Mouse (Mus musculus): ENCODE measurements around the gene Ly6g6c.
A peak's percentile ranks its signal among the peaks of the same experiment; 100 is the strongest.

The Ly6g6c gene

DNA sequence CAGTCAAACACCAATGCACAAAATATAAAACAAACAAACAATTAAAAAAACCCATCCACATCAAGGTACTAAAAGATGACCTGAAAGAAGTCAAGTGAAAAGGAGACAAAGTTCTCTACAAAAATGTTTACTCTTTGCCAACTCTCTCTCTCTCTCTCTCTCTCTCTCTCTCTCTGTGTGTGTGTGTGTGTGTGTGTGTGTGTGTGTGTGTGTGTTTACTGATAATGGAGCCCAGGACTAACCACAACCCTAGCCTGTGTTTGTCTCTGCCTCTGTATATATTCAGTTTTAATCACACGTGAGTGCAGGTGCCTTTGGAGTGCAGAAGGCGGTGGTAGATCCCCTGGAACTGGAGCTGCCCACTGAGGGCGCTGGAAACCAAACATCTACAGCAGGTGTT is 8.1 kb upstream of the Ly6g6c start:
- DNase-seq (ENCODE audit: low read depth): no peak

DNA sequence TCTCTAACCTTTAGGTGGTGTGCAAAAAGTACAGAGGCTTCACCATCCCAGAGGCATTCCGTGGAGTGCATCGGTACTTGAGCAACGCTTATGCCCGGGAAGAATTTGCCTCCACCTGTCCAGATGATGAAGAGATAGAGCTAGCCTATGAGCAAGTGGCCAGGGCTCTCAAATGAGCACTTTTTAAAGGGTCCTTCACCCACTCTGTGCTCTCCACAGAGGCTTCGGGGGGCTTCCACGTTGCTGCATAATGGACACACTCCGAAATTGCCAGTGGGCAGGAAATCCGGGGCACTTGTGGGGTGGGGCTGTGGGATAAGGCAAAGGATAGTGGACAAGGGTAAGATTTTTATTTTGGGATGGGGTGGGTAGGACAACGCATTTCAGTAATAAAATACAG is 6.9 kb upstream of the Ly6g6c start:
- no peak for DNase-seq (ENCODE audit: low read depth)

DNA sequence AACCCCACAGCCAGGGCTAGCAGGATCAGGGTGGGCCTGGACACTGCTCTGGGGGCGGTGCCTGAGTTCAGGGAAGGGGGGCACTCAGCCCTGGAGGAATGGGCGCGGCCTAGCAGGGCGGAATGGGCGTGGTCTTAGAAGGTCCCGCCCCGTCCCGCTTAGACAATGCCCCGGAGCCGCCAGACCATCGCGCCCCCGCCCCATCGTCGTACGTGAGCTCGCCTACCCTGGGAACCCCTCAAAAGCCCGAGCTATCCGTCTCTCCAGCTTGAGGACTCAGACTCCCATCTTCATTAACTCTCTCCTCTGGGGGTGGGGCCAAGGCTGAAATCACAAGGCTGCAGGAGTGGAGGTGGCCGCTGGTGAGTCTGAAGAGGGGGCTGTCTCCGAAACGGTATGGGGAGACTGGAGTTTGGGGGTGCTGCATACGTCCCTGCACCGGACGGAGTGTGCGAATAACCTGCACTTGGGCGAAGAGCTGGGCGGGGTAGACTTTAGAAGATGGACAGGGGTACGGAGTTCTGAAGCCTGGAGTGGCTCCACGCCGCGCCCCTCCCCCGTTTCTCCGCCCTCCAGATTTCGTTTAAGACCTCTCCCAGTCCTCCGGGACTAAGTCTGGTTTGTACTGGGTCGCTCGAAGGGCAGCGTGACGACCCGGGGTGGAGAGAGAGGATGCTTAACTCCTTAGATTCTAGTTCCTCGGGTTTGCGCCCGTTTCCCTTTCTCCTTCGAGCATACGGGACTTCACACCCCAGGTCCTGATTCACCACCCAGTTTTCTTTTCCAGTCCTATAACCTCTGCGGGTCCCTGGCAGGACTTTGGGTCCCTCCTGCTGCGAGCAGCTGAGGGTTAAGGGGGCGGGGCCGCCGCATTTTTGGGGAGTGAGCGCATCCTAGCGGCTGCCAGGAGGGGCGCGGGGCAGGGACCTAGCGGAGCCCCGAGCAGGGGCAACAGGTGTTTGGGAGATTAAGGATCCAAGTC is 6.0 kb upstream of the Ly6g6c start, which contains the start of gene Ddah2:
TSS of gene Ddah2 (plus strand) at position 125 of the 982 bp plus-strand sequence.
- peak; percentile 40 for DNase-seq (ENCODE audit: low read depth)

DNA sequence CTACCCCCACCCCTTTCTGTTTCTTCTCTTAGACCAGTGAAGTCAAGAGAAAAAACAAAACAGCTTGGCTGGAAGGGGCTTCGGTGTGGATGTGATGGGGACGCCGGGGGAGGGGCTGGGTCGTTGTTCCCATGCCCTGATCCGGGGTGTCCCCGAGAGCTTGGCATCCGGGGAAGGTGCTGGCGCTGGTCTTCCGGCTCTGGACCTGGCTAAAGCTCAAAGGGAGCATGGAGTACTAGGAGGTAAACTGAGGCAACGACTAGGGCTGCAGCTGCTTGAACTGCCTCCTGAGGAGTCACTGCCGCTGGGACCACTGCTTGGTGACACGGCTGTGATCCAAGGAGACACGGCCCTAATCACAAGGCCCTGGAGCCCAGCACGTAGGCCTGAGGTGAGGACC is 5.1 kb upstream of the Ly6g6c start:
- DNase-seq (ENCODE audit: low read depth): no peak

DNA sequence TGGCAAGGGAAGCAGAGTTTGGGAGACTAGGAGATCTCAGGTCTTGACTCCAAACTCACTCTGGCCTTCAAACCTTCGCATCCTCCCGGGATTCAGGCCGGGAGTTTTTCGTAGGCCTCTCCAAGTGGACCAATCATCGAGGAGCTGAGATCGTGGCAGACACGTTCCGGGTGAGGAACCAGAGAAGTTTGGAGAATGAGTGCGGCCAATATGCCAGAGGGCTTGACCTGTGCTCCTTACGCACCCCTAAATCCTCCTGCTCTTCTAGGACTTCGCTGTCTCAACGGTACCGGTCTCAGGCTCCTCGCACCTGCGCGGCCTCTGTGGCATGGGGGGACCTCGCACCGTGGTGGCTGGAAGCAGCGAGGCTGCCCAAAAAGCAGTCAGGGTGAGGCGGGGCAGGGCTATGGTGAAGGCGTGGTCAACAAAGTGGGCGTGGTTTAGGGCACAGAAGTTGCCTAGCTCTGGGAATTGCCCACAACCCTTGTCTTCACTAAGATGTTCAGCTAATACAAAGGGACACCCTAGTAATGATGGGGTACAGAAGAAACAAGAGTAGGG is 4.4 kb upstream of the Ly6g6c start:
- no peak for DNase-seq (ENCODE audit: low read depth)

DNA sequence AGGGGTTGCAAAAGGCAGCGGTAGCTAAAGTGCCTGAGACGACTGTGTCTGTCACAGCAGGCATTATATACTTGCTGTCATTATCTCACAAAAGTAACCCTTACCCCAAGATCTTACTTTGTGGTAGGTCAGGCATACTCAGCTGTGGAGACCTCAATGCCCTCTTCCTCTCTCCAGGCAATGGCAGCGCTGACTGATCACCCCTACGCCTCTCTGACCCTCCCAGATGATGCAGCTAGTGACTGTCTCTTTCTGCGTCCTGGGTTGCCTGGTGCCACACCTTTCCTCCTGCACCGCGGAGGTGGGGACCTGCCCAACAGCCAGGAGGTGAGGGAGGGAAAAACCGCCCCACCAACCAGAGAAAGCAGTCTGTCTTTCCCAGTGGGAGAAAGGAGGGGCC is 3.9 kb upstream of the Ly6g6c start:
- DNase-seq (ENCODE audit: low read depth): no peak

DNA sequence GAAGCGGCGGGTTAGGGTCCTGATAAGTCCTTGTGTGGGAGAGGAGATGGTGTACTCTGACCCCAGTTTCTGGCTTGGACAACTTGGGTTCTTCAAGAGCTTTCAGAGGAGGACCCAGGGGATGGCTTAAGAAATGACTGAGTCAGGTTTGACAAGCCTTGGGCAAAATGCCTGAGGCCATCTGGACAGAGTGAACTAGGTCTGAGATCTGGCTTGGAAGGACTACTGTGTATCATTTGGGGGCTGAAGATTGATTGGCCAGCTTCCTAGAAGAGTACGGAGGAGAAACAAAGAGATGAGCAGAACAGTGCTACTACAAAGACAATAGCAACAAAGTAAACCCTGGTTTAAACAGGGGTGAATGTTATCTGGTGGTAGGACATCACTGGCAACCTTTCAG is 1.7 kb upstream of the Ly6g6c start:
- no peak for DNase-seq (ENCODE audit: low read depth)

DNA sequence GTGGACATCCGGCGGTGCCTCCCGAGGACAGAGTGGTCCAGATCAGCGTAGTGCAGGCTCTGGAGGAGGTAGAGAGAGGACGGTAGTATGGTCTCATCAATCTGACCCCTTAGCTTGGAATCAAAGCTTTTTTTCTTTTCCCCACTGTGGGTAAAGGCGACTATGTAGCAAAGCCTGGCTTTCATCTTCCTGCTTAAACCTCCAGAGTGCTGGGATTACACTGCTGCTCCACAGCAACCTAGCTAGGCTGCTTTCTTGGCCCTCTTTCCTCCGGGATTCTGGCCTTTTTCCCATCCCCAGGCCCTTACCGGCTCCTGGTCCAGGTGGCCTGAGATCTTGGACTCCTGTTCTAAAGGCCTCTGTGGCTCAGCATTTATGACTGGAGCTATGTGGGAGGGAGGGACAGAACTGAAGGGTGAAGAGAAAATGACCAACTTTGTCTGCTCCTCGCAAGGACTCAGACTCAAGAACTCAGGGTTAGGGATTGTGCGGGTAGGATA is 760 bp upstream of the Ly6g6c start:
- DNase-seq (ENCODE audit: low read depth): no peak

DNA sequence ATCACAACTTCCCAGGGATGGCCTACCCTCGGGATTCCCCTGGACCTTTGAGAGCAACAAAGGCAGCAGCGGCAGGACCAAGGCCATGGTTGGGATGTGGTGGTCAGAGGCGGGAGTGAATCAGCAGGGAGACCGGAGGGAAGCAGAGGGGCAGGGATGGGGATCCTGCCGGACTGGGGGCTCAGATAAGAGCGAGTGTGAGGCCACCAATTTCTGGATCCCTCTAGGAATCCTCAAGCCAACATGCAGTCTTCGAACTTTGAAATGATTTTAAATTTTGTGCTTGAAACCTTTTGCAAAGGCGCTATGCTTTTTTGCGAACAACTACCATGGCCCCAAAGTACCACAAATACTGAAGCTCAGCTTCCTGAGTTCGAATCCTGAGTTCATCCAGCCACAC is 896 bp downstream of the Ly6g6c start, which contains the start of gene Mpig6b:
TSS of gene Mpig6b (minus strand) at position 101 of the 400 bp plus-strand sequence.
- no peak for DNase-seq (ENCODE audit: low read depth)

DNA sequence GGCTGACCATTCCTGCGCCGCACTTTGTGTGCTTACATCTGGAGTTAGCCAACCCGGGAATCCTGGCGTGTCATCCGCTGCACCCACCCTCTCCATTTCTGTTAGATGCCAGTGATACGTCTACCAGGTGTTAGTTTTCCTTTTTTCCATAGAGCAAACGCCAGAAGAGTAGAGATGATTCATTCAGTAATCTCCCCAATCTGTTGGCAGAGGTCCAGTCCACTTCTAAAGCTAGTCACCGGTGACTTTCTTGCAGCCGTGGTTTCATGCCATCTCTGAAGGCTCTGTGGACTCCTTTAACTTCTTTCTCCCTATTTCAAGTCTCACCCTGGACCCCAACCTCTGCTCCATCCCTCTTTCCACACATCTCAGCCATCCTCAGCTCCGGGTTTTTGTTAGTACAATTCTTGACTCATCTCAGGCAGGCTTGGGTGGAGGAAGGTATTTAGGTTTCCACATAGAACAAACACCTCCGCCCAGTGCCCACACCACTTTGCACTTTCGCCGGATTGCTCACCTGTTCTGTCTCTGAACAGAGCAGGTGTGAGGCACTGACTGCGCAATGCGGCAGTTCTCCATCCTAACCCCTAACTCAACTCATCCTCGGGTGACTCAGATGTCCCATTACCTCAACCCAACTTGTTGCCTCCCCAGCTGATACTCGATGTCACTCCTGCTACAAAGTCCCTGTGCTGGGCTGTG is 3.2 kb downstream of the Ly6g6c start:
- peak; percentile 52 for DNase-seq (ENCODE audit: low read depth)

DNA sequence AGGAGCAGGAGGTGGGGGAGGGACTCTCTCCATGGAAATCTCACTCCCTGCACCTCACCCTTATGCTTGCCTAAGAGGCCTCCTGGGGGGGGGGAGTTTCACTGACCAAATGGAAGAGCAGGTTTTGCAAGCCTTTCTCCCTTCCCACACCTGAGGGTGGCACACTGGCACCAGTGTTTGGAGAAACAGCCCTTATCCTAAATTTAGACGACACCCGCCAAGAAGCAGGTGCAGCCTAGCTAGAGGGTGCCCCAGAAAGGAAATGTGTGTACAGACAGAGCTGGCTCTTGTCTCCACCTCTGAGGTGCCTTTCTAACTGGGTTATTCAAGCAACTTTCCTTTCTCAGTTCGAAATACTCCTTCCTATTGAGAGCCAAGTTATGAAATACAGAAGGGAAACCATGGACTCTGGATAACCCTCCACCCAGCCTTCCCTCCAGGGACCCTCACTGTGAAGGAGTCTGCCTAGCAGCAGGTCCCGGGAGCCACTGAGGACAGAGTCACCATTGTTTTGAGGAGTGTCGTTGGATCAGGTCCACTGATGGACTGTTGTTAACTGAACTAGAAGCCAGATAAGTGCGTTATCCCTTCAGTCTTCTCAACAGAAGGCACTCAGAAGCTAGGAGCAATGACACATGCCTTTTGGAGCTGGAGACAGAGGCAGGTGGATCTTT is 5.5 kb downstream of the Ly6g6c start:
- DNase-seq (ENCODE audit: low read depth): no peak

DNA sequence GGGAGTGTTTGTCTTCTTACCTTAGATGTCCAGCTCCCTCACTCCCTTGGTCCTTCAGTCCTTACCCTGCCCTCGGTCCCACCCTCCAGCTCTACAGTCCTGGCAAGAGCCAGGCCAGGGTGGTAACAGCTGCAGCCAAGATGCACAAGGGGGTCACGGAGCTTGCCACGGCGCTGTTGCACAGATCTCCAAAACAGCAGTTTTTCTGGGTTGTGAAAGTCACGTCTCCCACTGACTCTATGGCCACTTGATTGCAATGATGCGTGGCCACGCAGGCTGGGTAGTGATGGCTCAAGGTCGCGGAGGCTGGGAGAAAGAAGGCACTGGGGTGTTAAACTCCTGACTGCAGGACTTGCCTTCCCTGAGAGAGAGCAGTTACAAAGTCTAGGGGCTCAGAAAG is 6.3 kb downstream of the Ly6g6c start:
- no peak for DNase-seq (ENCODE audit: low read depth)

DNA sequence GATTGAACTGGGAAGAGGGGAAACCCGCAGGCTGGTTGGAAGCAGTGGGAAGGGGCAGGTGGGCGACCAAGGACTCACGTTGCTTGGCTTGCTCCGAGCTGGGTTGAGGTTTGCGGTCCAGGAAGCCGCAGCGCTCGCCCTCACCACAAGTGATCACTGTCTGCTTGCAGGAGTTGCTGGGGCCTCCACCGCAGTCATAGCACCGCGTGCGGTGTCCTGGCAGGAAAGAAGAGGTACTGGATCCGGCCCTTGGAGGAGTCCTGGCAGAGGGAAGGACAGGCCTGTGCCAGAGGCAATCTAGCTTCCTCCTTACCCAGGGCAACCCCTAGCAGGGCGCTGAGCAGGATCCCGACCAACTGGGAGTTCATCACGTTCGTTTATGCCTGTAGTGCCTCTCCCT is 8.9 kb downstream of the Ly6g6c start:
- DNase-seq (ENCODE audit: low read depth): peak; percentile 48

DNA sequence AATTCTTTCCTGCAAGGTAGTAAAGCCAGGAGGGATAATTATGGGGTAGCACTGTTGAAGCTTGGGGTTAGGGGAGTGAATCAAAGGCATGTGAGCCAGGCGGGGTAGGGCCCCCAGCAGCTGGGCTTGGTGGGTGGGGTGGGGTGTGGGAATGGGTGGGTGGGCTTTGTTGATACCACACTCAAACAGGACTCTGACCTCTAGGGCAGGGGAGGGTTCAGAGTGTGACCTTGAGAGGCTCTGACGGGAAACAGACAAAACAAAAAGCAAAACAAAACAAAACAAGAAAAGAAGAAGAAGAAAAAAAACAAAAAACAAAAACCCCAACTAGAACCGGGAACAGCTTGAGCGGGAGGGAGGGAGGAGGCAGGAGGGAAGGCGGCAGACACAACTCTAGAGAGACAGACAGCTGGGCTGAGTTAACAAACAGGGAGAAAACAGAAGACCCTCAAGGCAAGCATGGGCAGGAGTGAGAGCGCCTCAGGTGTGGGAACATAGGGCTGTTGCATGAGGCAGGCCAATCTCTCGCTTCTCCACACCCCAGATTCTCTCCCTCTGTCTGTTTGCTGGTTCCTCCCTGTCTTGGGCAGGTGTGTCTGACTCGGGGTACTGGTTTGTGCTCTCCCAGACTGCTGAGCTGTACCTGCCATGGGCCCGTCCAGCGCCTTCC is 11.5 kb downstream of the Ly6g6c start, which contains the start of gene Ly6g6e:
TSS of gene Ly6g6e (plus strand) at position 396 of the 670 bp plus-strand sequence.
- DNase-seq (ENCODE audit: low read depth): no peak

DNA sequence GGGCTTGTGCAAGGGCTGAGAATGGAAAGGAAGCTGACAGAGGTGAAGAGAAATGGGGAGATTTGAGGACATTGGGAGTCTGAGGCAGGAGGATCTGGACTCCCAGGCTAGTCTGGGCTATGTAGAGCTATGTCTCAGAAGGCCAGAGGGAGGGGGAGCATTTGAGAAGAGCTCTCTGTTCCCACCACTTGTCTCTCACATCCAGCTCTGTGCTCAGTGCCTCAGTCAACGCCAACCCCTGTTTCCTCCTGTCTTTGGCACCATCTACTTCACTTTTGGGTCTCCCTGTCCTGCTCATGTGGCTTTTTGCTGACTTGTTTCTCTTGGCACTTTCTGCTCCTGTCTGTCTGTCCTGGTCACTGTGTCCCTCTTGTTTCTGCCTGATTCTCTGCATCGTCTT is 12.1 kb downstream of the Ly6g6c start:
- no peak for DNase-seq (ENCODE audit: low read depth)

DNA sequence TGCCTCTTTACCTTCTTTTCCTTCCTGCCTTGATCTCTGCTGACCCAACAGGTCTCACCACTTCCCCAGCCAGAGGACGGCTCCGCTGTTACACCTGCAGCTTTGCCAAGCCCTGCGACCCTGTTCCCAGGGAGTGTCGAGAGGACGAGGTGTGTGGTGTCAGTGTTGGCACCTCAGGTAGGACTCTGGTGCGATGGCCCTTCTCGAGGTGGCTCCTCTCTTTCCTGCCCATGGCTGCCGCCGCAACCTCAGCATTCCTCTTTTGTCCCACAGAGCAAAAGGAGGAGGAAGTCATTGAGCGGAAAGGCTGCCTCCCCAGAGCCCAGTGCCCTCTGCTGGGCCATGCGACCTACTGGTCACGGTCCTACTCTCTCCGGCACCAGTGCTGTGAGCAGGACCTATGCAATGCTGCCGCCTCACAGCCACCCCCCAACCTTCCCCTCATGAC is 12.6 kb downstream of the Ly6g6c start, which contains the start of gene Ly6g6d:
TSS of gene Ly6g6d (minus strand) at position 280 of the 448 bp plus-strand sequence.
- no peak for DNase-seq (ENCODE audit: low read depth)

DNA sequence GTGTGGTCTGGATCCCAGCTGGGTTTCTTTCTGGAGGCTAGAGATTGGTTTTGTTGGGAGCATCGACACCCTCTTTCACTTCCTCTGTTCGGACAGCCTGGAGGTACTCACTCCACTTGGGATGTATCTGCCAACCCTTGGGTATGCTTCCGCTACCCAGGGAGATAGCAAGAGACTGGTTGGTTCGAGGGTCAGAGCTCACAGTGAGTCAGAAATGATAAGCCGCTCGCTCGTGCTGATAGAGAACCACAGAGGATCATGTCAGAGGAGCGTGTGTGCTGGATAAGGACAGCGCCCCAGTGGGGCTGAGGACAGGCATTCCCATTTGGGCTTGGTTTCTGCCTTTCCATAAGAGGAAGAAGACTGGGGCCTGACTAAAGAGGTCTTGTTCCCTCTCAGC is 14.6 kb downstream of the Ly6g6c start:
- DNase-seq (ENCODE audit: low read depth): peak; percentile 90

DNA sequence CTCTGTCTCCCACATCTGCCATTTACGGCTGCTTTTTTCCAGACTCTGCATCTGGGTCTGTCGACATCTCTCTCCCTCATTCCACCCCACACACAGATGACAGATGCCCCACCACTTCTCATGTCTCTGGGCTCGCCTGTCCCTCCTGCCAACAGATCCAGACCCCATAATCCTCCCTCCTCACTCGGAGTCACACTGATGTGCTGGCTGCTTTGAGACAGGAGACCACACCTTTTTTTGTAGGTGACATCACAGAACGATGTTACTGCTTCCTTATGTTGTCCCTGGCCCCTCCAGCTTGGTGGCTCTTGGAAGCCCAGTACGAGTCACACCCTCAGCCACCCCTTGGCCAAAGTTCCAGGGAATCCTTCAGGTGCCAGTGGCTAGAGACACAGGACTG is 15.1 kb downstream of the Ly6g6c start:
- DNase-seq (ENCODE audit: low read depth): no peak

DNA sequence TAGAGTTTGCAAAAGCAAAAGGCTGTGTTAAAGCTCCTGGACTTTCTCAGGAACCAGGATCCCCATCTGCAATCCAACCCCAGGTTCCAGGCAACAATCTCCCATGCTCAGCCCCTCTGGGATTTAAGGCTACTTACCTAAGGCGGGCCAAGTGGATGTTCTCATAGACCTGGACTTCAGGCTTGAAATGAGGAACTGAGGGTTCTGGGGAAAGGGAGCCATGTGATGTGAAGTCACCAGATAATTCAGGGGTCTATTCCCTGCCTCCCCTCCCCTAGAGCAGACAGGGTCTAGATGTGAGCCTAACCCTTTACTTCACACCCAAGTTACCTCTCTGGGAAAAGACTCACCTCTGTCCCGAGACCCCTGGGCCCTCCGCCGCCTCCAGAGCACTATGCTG is 15.5 kb downstream of the Ly6g6c start:
- no peak for DNase-seq (ENCODE audit: low read depth)

DNA sequence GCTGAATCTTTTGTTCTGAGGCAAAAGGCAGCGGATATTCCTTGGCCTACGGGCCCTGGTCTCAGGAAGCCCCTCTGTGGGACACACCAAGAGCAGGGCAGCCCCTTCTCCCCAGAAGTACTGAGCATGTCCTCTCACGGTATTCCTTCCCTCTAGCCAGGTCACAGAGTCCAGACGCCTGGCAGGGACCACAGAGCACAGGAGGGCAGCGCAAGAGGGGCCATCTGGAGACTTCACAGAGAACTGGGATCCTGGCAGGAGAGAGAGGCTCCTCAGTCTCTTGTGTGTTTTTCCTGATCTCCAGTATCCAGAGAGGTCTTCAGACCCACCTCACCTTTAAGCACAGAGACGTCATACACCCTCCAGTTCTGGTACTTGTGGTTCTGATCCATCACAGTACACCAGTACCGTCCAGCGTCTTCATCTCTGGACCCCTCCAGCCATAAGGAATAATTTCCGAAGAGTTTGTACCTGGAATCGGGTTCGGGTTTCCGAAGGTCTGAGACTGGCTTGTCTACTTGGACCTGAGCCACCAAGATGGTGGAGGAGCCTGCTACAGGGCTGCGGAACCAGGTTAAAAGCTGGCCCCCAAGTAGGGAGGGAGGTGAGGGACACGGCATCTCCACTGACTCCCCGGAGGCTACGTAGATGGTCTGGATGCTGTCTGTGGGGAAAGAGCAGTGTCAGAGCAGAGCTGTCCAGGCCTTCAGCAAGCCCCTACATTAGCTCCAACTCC is 17.8 kb downstream of the Ly6g6c start:
- no peak for DNase-seq (ENCODE audit: low read depth)
